12 mouse cellular contexts compared by ENCODE assay signal in genomic region chr16:30155070-30155469, GRCm38 (mm10).
A peak's percentile ranks its signal among the peaks of the same experiment; 100 is the strongest.
DNase-seq lines count a peak whose midpoint lies in the region; ATAC-seq lines count a peak whose summit lies in the region.
"Had no signal": no experiment of that assay in that cellular context is flagged by ENCODE, and none has a peak within 500 bp of the region (broad histone marks: within the 10 kb centered on the region; RNA-seq: fewer than 3 reads in every experiment).

No protein-coding gene starts in this region.

- intact Hi-C loops in left cerebral cortex, postnatal 36 days (cut with DNase I): no loop called here

- H3K4me1 ChIP-seq in kidney, embryonic 14.5 days (ENCODE audit: control insufficient read depth, insufficient read depth, low read length): peaks cover 12% of the 10 kb centered on the region
- H3K4me1 ChIP-seq in kidney, embryonic 16.5 days (ENCODE audit: insufficient read depth, low read length): peaks cover 18% of the 10 kb centered on the region
- H3K4me1 ChIP-seq in hindbrain, embryonic 16.5 days (ENCODE audit: control insufficient read depth, insufficient read depth, low read depth, low read length): peaks cover 10% of the 10 kb centered on the region

- DNase-seq in spleen, postnatal 36 days (ENCODE audit: low spot score in 2 of 2): peak; percentile 41 to 51
- DNase-seq in spleen, postnatal 10 days (ENCODE audit: low spot score in 2 of 2): no peak
- peak; percentile 82 for DNase-seq in splenic B cell, adult 2 months (ENCODE audit: low read depth, low spot score)
- DNase-seq in left cerebral cortex, postnatal 36 days (ENCODE audit: low spot score in 2 of 2): no peak
- DNase-seq in kidney, adult 9 months: no peak
- DNase-seq: adrenal gland, postnatal 14 days had no signal

- H3K4me3 ChIP-seq in kidney, embryonic 14.5 days (ENCODE audit: low read length): no peak overlapping the region
- no peak overlapping the region for H3K4me3 ChIP-seq in kidney, embryonic 16.5 days (ENCODE audit: low read length)
- no peak overlapping the region for H3K4me3 ChIP-seq in hindbrain, embryonic 16.5 days (ENCODE audit: low read length)
- H3K4me3 ChIP-seq: heart, embryonic 15.5 days; liver, embryonic 12.5 days; neural tube, embryonic 13.5 days had no signal

- 19% methylated on average over 6 of the region's 6 CpGs for WGBS in kidney, embryonic 14.5 days
- WGBS in kidney, embryonic 16.5 days: 20% methylated on average over 6 of the region's 6 CpGs
- WGBS in hindbrain, embryonic 16.5 days: 26% methylated on average over 6 of the region's 6 CpGs

- H3K9me3 ChIP-seq in kidney, embryonic 14.5 days (ENCODE audit: control insufficient read depth, low read length): no peaks in the 10 kb centered on the region
- H3K9me3 ChIP-seq in kidney, embryonic 16.5 days (ENCODE audit: low read length): no peaks in the 10 kb centered on the region
- H3K9me3 ChIP-seq in hindbrain, embryonic 16.5 days (ENCODE audit: control insufficient read depth, low read length): no peaks in the 10 kb centered on the region
- H3K9me3 ChIP-seq: heart, embryonic 15.5 days; liver, embryonic 12.5 days; neural tube, embryonic 13.5 days had no signal

- H3K27ac ChIP-seq in kidney, embryonic 14.5 days (ENCODE audit: low read depth, low read length): no peak overlapping the region; the same call in 1 of the 2 replicates
- no peak overlapping the region for H3K27ac ChIP-seq in kidney, embryonic 16.5 days (ENCODE audit: low read length)
- no peak overlapping the region for H3K27ac ChIP-seq in hindbrain, embryonic 16.5 days (ENCODE audit: low read depth, low read length)
- H3K27ac ChIP-seq: heart, embryonic 15.5 days; liver, embryonic 12.5 days had no signal

- no peaks in the 10 kb centered on the region for H3K27me3 ChIP-seq in kidney, embryonic 14.5 days (ENCODE audit: control insufficient read depth, insufficient read depth, low read length)
- H3K27me3 ChIP-seq in kidney, embryonic 16.5 days (ENCODE audit: insufficient read depth, low read length): 0 out of 2 replicates have a peak, but pooled peaks cover 3% of the 10 kb centered on the region
- H3K27me3 ChIP-seq in hindbrain, embryonic 16.5 days (replicated peaks; ENCODE audit: control insufficient read depth, insufficient read depth, low read length): peaks cover 2% of the 10 kb centered on the region; the same call in 1 of the 2 replicates
- H3K27me3 ChIP-seq in splenic B cell, adult 2 months (ENCODE audit: control insufficient read depth, insufficient read depth, low read length, poor library complexity, severe bottlenecking): no peaks in the 10 kb centered on the region

- ATAC-seq in kidney, embryonic 14.5 days (ENCODE audit: low FRiP score, low TSS enrichment): 0 out of 2 replicates have a peak, but pooled peaks have one; percentile 6
- ATAC-seq in kidney, embryonic 16.5 days (ENCODE audit: low FRiP score, low TSS enrichment): no peak
- ATAC-seq in hindbrain, embryonic 16.5 days: peak; percentile 44; the same call in 1 of the 2 replicates
- ATAC-seq: liver, embryonic 12.5 days had no signal

- H3K4me2 ChIP-seq in kidney, embryonic 14.5 days (replicated peaks; ENCODE audit: low read depth, low read length): no peak overlapping the region
- H3K4me2 ChIP-seq in kidney, embryonic 16.5 days (replicated peaks; ENCODE audit: low read depth, low read length): no peak overlapping the region
- no peak overlapping the region for H3K4me2 ChIP-seq in hindbrain, embryonic 16.5 days (ENCODE audit: low read length)
- H3K4me2 ChIP-seq: heart, embryonic 15.5 days; liver, embryonic 12.5 days; neural tube, embryonic 13.5 days had no signal

- no peaks in the 10 kb centered on the region for H3K36me3 ChIP-seq in kidney, embryonic 14.5 days (ENCODE audit: control insufficient read depth, insufficient read depth, low read length)
- no peaks in the 10 kb centered on the region for H3K36me3 ChIP-seq in kidney, embryonic 16.5 days (ENCODE audit: insufficient read depth, low read length)
- no peaks in the 10 kb centered on the region for H3K36me3 ChIP-seq in hindbrain, embryonic 16.5 days (ENCODE audit: control insufficient read depth, insufficient read depth, low read length)
- no peaks in the 10 kb centered on the region for H3K36me3 ChIP-seq in splenic B cell, adult 2 months (ENCODE audit: control insufficient read depth, insufficient read depth, low read length, poor library complexity, severe bottlenecking)
- H3K36me3 ChIP-seq: heart, embryonic 15.5 days; liver, embryonic 12.5 days; neural tube, embryonic 13.5 days had no signal

- no peak overlapping the region for H3K9ac ChIP-seq in kidney, embryonic 14.5 days (ENCODE audit: low read depth, low read length)
- H3K9ac ChIP-seq in kidney, embryonic 16.5 days (replicated peaks; ENCODE audit: low read length): no peak overlapping the region
- no peak overlapping the region for H3K9ac ChIP-seq in hindbrain, embryonic 16.5 days (ENCODE audit: low read depth, low read length)
- H3K9ac ChIP-seq: heart, embryonic 15.5 days; liver, embryonic 12.5 days; neural tube, embryonic 13.5 days had no signal

Comparison
In these comparisons a context has a peak if more than half of its experiments do, and no peak if none do; other contexts are left out.
1. DNase-seq: peak in spleen, postnatal 36 days (2 of 2) and splenic B cell, adult 2 months (single experiment); none in spleen, postnatal 10 days (0 of 2), left cerebral cortex, postnatal 36 days (0 of 2) and kidney, adult 9 months (single experiment).